Mouse (Mus musculus): ENCODE data around the gene Cntn4.
"Not testable (repeated sequence)": the region's sequence is repeated elsewhere in the genome, so short reads cannot be mapped to it uniquely, and the experiment has no call there.

The Cntn4 gene

GRCm38 (mm10) chr6:106332933-106333332 is 655.5 kb downstream of the Cntn4 start:
- no peak for DNase-seq

- DNase-seq: no peak
These were observed 657.6 kb downstream of the Cntn4 start for GRCm38 (mm10) chr6:106335066-106335465.

- DNase-seq: no peak
These were observed 659.3 kb downstream of the Cntn4 start for GRCm38 (mm10) chr6:106336805-106337204.

GRCm38 (mm10) chr6:106337829-106338228 is 660.4 kb downstream of the Cntn4 start:
- no peak for DNase-seq

GRCm38 (mm10) chr6:106341114-106341513 is 663.7 kb downstream of the Cntn4 start:
- no peak for DNase-seq

GRCm38 (mm10) chr6:106350072-106350471 is 672.6 kb downstream of the Cntn4 start:
- no peak for DNase-seq

- DNase-seq: no peak
These were observed 673.9 kb downstream of the Cntn4 start for GRCm38 (mm10) chr6:106351389-106351788.

- not testable (repeated sequence) for DNase-seq
These were observed 681.3 kb downstream of the Cntn4 start for GRCm38 (mm10) chr6:106358801-106359200.

- peak; percentile 13 for DNase-seq
These were observed 704.0 kb downstream of the Cntn4 start for GRCm38 (mm10) chr6:106381288-106382025.

GRCm38 (mm10) chr6:106387833-106388406 is 710.5 kb downstream of the Cntn4 start:
- DNase-seq: no peak

GRCm38 (mm10) chr6:106408014-106408413 is 730.6 kb downstream of the Cntn4 start:
- DNase-seq: no peak

GRCm38 (mm10) chr6:106408634-106409033 is 731.2 kb downstream of the Cntn4 start:
- no peak for DNase-seq

GRCm38 (mm10) chr6:106422947-106423346 is 745.5 kb downstream of the Cntn4 start:
- no peak for DNase-seq

- no peak for DNase-seq
These were observed 746.0 kb downstream of the Cntn4 start for GRCm38 (mm10) chr6:106423471-106423870.

- DNase-seq: no peak
These were observed 749.2 kb downstream of the Cntn4 start for GRCm38 (mm10) chr6:106426615-106427014.

GRCm38 (mm10) chr6:106431466-106431865 is 754.0 kb downstream of the Cntn4 start:
- DNase-seq: no peak

GRCm38 (mm10) chr6:106440786-106441185 is 763.3 kb downstream of the Cntn4 start:
- no peak for DNase-seq

- no peak for DNase-seq
These were observed 763.8 kb downstream of the Cntn4 start for GRCm38 (mm10) chr6:106441246-106441645.

GRCm38 (mm10) chr6:106454131-106454838 is 776.8 kb downstream of the Cntn4 start:
- no peak for DNase-seq

GRCm38 (mm10) chr6:106455616-106456015 is 778.2 kb downstream of the Cntn4 start:
- DNase-seq: no peak

GRCm38 (mm10) chr6:106458166-106458565 is 780.7 kb downstream of the Cntn4 start:
- DNase-seq: no peak

- no peak for DNase-seq
These were observed 784.9 kb downstream of the Cntn4 start for GRCm38 (mm10) chr6:106462403-106462802.

GRCm38 (mm10) chr6:106463857-106464256 is 786.4 kb downstream of the Cntn4 start:
- no peak for DNase-seq

- DNase-seq: peak; percentile 10
These were observed 788.3 kb downstream of the Cntn4 start for GRCm38 (mm10) chr6:106465766-106466165.

All from retina, postnatal 1 day (tissue).